Mouse (Mus musculus) c-Kit-positive CD71-positive TER-119-positive erythroid progenitor cells, embryonic 14.5 days (primary cell): ENCODE results near the gene Gm20388.
A peak's percentile ranks its signal among the peaks of the same experiment; 100 is the strongest.

Experiments
- DNase-seq: peaks from one replicate; pipeline ENCODE4 v3.0.0-alpha.2; 2013; ENCODE audit warnings: low spot score

Gm20388 gene

GRCm38 (mm10) chr8:120291650-120292049, 381.0 kb downstream of the Gm20388 start:
- DNase-seq = no peak

GRCm38 (mm10) chr8:120292316-120293107, 381.9 kb downstream of the Gm20388 start:
- DNase-seq = no peak

- DNase-seq = peak; percentile 90
Observed at GRCm38 (mm10) chr8:120293421-120294357, 383.0 kb downstream of the Gm20388 start.

- peak; percentile 63 for DNase-seq
Observed at GRCm38 (mm10) chr8:120294982-120295870, 384.6 kb downstream of the Gm20388 start.

GRCm38 (mm10) chr8:120297000-120297399, 386.4 kb downstream of the Gm20388 start:
- DNase-seq = no peak

- DNase-seq = no peak
Observed at GRCm38 (mm10) chr8:120298601-120299532, 388.2 kb downstream of the Gm20388 start.

- peak; percentile 67 for DNase-seq
Observed at GRCm38 (mm10) chr8:120300601-120301141, 390.0 kb downstream of the Gm20388 start.

GRCm38 (mm10) chr8:120302941-120303675, 392.5 kb downstream of the Gm20388 start:
- DNase-seq = no peak

- DNase-seq = no peak
Observed at GRCm38 (mm10) chr8:120304097-120304496, 393.5 kb downstream of the Gm20388 start.

GRCm38 (mm10) chr8:120305800-120306385, 395.3 kb downstream of the Gm20388 start:
- DNase-seq = no peak

- DNase-seq = no peak
Observed at GRCm38 (mm10) chr8:120307103-120307502, 396.5 kb downstream of the Gm20388 start.

GRCm38 (mm10) chr8:120307528-120307927, 396.9 kb downstream of the Gm20388 start:
- DNase-seq = no peak

- no peak for DNase-seq
Observed at GRCm38 (mm10) chr8:120308131-120308530, 397.5 kb downstream of the Gm20388 start.

- no peak for DNase-seq
Observed at GRCm38 (mm10) chr8:120308553-120308952, 397.9 kb downstream of the Gm20388 start.

GRCm38 (mm10) chr8:120309326-120309725, 398.7 kb downstream of the Gm20388 start:
- no peak for DNase-seq

- no peak for DNase-seq
Observed at GRCm38 (mm10) chr8:120310063-120310462, 399.4 kb downstream of the Gm20388 start.

- no peak for DNase-seq
Observed at GRCm38 (mm10) chr8:120312452-120312851, 401.8 kb downstream of the Gm20388 start.

GRCm38 (mm10) chr8:120313674-120314073, 403.0 kb downstream of the Gm20388 start:
- DNase-seq = no peak

- DNase-seq = no peak
Observed at GRCm38 (mm10) chr8:120314932-120315331, 404.3 kb downstream of the Gm20388 start.
